Mouse (Mus musculus) 3T3-L1 (cell line): ENCODE measurements at regions not wholly inside any gene's neighbourhood (a gene's known extent, or its start where the extent isn't known, plus 50 kb on each side); places are given as distances from the start of the nearest gene placed in this dataset.

Source experiments
- DNase-seq: peaks from one replicate; pipeline ENCODE4 v3.0.0-alpha.2; 2015; ENCODE audit warnings: low read depth, low spot score

DNA sequence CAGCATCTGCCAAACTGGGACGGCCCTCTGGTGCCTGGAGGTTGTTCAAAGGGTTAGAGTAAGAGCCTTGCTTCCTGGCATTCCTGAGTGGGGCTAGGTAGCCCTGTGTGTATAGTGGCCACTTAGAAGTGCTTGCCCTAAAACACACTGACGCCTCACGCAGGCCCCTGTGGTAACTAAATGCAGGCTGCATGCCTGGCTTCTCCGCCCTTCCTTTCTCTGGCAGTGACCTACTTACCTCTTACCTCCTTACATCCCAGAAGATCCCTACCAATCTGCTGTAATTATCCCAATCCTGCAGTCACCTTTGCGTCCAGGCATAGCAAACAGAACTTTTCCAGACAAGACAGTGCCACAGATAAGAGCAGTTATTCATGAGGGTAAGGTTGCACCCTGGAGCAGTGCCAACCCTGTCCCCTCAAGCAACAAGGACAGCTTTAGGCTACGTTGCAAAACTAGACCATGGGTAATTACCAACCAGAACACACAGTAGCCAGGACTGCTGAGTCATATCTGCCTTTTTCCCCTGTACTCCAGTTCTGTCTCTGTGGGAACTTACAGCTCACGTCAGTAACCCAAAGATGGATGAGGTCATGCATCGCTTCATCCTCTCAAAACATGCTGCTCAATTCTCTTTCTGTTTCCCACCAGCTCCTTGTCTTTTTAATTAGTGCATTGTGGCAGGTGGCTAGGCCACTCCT is 237.6 kb upstream of the Stt3b start:
- no peak for DNase-seq

- no peak for DNase-seq
Measured at GRCm38 (mm10) chr9:115548722-115549349, 238.6 kb upstream of the Stt3b start.

DNA sequence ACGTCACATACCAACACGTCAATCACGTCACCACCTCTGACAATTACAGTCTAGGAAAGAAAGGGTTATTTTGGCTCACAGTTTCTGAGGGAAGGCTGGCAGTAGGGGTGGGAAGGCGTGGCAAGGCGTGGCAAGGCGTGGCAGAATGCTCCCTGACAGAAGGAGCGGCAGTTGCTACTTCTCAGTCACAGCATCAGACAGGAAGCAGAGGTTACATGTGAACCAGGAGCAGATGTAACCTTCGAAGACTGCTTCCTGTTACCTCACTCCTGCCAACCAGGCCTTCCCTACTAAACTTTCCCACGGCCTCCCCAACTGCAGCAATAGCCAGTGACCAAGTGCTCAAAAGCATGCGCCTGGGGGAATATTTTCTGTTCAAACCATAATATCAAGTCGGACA is 240.9 kb upstream of the Stt3b start:
- DNase-seq = no peak

DNA sequence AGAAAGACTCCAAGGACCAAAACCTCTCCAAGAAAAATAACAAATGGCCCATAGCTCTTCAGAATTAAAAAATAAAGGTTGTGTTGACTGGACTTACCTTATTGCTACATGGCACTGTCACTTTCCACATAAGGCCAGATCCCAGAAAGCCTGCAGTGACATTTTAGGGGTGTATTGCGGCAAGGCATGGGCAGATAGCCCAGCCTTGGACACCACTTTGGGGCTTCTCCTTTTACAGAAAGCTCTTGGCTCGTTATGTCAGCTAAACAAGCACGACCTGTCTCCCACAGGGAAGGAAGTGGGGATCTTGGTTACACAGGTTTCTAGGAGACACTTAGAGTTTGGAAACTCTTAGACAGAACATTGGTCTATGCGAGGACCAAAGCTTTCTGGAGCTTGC is 241.3 kb upstream of the Stt3b start:
- no peak for DNase-seq

GRCm38 (mm10) chr9:115558131-115558530 is 247.9 kb upstream of the Stt3b start:
- DNase-seq = no peak

DNA sequence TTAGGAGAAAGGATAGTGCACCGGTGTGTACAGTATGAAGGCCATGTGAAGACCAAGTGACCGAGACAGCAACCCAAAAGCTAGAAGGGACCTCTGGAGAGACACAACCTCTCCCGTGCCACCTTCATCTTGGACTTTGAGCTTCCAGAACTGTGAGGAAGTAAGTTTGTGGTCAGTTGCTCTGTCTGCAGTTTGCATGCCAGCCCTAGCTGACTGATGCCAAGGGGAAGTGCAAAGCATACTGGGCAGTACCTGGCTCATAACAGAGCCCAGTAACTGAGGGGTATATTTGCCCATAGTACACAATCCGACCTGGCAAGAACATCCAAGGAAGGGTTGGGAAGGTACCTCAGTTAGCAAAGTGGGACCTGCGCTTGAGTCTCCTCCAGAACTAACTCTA is 249.3 kb upstream of the Stt3b start:
- DNase-seq = no peak

DNA sequence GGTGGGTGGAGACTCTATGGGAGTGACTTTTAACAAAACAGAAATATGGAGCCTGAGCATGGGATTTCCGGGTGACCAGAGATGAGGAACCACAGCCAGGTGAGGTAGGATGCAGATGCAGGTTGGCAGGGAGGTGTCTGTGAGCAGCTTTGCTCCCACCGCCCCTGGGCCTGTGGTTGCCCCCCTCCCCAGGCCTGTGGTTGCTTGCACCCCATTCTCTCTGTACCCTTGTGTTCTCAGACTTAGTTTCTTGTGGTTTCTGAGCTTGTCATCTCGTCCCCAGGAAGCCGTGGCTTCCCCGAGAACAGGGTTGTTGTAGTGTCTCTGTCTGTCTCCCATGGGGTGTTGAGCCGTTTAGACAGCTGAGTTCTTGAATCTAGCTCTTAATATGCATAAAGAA is 251.0 kb upstream of the Stt3b start:
- no peak for DNase-seq

- no peak for DNase-seq
Measured at GRCm38 (mm10) chr9:115562783-115563182, 252.6 kb upstream of the Stt3b start.

GRCm38 (mm10) chr9:115564366-115564765 is 254.1 kb upstream of the Stt3b start:
- no peak for DNase-seq

DNA sequence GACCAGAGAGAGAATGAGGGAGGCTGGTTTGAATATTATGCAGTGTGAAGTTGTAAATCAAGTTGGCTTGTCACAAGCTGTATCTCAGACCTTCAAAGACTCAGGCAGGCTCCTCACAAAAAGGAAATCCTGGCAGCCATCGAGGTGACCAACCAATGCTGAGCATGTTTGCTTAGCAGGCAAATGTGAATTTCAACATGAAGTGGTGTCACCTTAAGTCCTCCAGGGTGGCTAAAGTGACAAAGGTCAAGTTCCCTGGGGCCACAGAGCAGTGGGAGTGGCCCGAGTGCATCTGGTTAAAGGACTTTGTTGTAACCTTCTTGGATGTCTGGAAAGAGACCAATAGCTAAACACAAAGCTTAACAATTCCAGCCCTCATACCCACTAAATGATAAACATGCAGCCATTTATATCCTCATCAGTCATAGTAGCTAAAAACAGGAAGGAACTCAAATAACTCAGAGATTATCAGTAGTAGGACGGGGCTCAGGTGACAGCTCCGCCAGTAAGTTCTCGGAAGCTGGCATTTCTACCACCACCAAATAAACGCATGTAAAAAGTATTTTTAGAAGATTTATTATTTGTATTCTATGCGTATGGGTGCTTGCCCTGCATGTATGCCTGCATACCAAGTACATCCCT is 258.6 kb upstream of the Stt3b start:
- DNase-seq = no peak

DNA sequence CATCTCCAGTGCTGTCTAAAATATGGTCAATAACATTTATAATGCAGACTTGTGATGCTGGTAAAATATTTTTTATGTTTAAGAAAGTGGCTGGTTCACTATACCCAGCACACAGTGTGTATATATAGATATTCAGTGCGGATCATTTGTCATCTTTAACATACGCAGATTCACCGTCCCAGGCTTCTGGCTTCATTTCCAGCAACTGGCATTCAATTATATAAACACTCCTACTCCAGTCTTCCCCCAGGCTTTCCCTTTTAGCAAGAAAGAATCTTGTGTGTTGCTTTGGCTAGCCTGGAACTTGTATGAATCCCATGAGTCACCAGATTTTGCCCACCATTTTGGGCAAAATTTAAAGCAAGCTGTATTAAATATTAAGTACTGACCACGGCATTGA is 260.8 kb upstream of the Stt3b start:
- no peak for DNase-seq

DNA sequence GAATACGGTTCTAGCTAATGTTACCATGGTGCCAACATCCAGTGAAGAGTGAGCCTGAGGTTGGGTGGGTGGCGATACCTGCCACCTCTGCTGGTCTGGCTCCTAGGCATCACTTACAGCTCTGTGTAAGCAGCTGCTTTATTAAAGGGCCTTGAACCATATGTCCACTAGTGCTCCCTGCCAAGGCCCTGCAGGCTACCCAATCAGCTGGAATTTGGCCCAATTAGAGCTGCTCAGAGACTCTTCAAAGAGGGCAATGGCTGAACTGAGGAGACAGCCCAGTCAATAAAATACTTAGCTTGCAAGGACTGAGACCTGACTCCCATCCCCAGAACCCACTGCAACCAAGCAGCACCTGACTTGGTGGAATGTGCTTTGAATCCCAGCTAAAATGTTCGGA is 270.9 kb upstream of the Stt3b start:
- no peak for DNase-seq

GRCm38 (mm10) chr9:115583548-115583947 is 273.3 kb upstream of the Stt3b start:
- DNase-seq = no peak

DNA sequence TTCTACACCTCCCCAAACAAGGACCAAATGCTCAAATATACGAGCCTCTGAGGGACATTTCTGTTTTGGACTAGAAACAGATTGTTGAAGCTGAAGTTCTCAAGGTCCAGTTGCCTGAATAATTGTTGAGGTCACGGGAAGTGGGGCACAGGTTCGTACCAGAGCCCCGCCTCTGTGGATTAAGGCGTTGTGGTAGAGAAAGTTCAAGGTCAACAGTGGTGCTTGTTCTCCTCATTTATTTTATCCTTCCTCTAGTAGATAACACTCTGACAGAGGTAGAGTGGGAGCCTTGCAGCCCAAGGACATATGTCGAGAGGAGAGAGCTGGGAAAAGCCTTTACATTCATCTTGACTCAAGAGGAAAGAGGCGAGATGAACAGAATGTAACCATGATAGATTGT is 274.7 kb upstream of the Stt3b start:
- no peak for DNase-seq

- no peak for DNase-seq
Measured at GRCm38 (mm10) chr9:115592466-115592865, 282.2 kb upstream of the Stt3b start.

GRCm38 (mm10) chr9:115600228-115600627 is 290.0 kb upstream of the Stt3b start:
- no peak for DNase-seq

DNA sequence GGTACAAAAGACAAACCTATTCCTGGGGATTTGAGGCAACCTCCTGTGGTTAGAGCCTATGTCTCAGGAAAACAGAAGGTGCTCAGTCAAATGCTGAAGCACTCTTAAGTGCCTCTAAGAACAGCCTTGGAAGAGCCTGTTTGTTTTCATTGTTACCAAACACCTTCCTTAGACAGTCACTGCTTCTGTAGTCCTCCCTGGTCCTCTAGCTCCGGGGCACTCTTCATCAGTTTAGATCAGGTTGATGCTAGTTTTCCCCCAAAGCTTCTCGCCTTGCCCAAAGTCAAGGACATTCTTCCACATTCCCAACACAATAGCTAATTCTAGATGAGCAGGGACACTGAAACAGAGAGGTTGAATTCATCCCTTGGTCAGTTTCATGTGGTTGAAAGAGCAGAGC is 290.6 kb upstream of the Stt3b start:
- DNase-seq = no peak

GRCm38 (mm10) chr9:115602772-115603171 is 292.6 kb upstream of the Stt3b start:
- DNase-seq = no peak

- no peak for DNase-seq
Measured at GRCm38 (mm10) chr9:115604450-115604849, 294.2 kb upstream of the Stt3b start.

DNA sequence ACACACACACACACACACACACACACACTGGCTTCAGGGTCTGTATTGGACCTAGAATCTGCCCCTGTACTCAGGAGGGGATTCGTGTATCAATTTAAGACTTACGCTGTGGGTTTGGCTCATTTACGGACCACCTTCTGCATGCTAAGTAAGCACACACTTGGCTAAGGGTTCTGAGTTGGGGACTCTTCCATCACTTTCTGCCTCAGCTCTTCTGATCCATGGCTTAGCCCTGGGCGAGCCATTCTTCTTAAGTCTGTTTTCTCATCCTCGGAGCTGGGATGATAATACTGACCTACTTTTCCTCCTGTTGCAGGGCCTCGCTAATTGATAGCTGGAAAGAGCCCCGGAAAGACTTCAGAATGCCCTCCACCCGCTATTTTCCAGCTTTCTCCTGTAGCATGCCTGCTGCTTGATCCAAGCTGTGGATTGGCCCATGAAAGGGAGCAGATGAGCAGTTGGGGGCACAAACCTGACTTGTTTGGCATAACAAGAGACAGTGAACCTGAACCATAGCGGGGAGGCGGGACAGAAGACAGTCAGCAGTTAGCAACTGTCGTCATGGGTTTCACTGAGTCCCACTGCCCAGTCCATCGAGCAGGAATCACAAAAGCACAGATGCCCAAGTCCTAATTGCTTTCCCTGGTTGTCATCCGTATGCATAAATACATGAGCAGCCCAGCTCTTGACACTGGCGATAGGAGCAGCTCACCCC is 294.9 kb upstream of the Stt3b start:
- DNase-seq = no peak

DNA sequence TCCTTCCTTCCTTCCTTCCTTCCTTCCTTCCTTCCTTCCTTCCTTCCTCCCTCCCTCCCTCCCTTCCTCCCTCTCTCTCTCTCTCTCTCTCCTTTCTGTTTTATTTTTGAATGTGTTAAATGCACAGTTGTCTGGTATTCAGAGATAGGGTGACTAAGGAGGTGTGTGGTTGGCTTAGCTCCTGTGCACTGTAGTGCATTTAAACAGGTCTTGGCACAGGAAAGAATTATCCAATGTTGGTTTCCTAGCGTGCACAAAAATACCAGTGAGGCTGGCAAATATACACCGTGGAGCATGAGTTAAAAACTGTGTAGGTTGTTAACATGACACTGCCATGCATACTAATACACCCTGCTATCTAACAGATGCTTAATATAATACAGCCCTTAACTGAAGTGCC is 297.7 kb upstream of the Stt3b start:
- no peak for DNase-seq

DNA sequence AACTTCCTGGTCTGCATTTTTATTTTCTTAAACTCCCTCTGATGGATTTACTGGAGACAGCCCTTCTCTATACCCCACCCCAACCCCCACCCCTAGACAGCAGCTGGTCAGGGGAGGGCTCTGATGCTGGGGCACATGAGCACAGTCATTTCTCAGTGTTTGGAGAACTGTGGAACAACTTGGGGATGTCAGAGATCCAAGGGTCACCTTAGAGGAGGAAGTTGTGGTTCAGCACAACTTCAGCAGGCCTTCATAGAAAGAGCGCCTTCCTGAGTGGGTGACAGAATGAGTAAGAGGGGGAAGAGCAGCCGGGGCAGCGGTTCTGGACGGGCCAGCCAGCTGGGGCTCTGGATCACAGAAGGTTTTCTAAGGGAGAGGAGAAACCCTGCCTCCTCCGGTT is 298.2 kb upstream of the Stt3b start:
- no peak for DNase-seq

- DNase-seq = no peak
Measured at GRCm38 (mm10) chr9:115609904-115610303, 299.4 kb upstream of the Gadl1 start.
